Mouse (Mus musculus): ENCODE results near the gene Vmn1r178.
"Not testable (repeated sequence)": the region's sequence is repeated elsewhere in the genome, so short reads cannot be mapped to it uniquely, and the experiment has no call there.

The Vmn1r178 gene

GRCm38 (mm10) chr7:23891709-23892108, at the start of gene Vmn1r178:
TSS of gene Vmn1r178 (plus strand) at chr7:23892009.
- no peak for DNase-seq (ENCODE audit: low spot score)

GRCm38 (mm10) chr7:23866349-23866748, 25.5 kb upstream of the Vmn1r178 start, which contains the start of gene Vmn1r177:
TSS of gene Vmn1r177 (minus strand) at chr7:23866449.
- DNase-seq (ENCODE audit: low spot score), result not testable (repeated sequence)

- DNase-seq (ENCODE audit: low spot score), result not testable (repeated sequence)
Measured at GRCm38 (mm10) chr7:23876918-23877317, 14.9 kb upstream of the Vmn1r178 start.

- no peak for DNase-seq (ENCODE audit: low spot score)
Measured at GRCm38 (mm10) chr7:23926678-23927077, 34.9 kb downstream of the Vmn1r178 start, which contains the start of gene Vmn1r179. TSS of gene Vmn1r179 (plus strand) at chr7:23926978.
